Mouse (Mus musculus): Measurements from ENCODE around the gene Arntl. TPM values are rescaled to one million over a fixed set of nuclear protein-coding genes. Genes with fewer than 3 reads are reported as not detected.

Gene Arntl
- polyA plus RNA-seq, 1 experiment from 2014 or later: 13.4 TPM

DNA sequence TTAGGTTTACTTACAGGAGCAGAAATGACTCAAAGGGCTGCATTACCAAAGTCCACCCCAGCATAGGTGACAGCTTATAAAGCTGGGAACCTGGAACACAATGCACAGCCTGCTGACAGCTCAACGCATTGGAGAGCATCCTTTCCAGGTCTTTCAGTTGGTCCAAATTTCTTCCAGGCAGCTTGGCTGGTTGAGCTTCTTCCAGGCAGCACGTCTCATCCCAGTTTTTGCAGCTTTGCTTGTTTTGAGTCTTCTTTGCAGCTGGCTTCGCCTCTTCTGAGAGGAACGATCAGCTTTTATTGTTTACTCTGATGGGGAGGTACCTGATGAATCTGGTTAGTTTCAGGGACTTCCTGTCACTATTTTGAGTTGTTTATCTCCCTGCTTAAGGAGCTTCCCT lies 39.2 kb downstream of the Arntl start:
- no peak overlapping the region for H3K4me2 ChIP-seq (replicated peaks; ENCODE audit: low read depth, low read length)
- TF ChIP-seq EP300 (IDR thresholded peaks at IDR 0.05) (no peak), CTCF (IDR thresholded peaks at IDR 0.05) (no peak)
- H3K27ac ChIP-seq (ENCODE audit: low read length): no peak overlapping the region
- WGBS: 86% methylated on average over 4 of the region's 4 CpGs
- H3K9me3 ChIP-seq (ENCODE audit: low read length): no peaks in the 10 kb centered on the region
- H3K4me1 ChIP-seq (ENCODE audit: insufficient read depth, low read depth, low read length): peaks cover 29% of the 10 kb centered on the region; the same call in 1 of the 2 replicates
- no peak overlapping the region for H3K4me3 ChIP-seq (ENCODE audit: low read depth, low read length)
- no peaks in the 10 kb centered on the region for H3K27me3 ChIP-seq (replicated peaks; ENCODE audit: insufficient read depth, low read length)
- DNase-seq (ENCODE audit: low spot score) (no peak), ATAC-seq (no peak)
- H3K36me3 ChIP-seq (ENCODE audit: insufficient read depth, low read length): no peaks in the 10 kb centered on the region
- H3K9ac ChIP-seq (replicated peaks; ENCODE audit: low read depth): no peak overlapping the region

DNA sequence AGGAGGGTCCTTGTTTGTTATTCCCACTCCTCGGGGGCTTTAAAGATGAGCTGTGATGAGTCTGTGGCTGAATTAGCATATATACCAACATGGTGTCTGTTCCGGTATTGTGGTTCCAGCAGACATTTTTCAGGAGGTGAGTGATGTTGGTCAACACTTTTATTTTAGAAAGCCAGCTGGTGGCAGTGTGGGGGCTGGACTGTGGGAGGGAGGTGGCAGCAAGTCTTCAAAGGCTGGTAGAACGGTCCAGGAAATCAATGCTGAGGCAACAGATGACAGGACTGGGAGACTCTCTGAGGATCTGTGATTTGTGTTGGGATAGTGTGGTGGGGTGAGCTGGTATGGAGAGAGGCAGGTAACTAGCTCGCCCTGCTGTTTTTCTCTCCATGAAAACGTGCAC lies 39.9 kb downstream of the Arntl start:
- DNase-seq (ENCODE audit: low spot score) (no peak), ATAC-seq (no peak)
- Histone ChIP-seq H3K4me1 (ENCODE audit: insufficient read depth, low read depth, low read length) (peaks cover 30% of the 10 kb centered on the region), H3K4me2 (replicated peaks; ENCODE audit: low read depth, low read length) (no peak overlapping the region), H3K27ac (ENCODE audit: low read length) (no peak overlapping the region), H3K36me3 (ENCODE audit: insufficient read depth, low read length) (no peaks in the 10 kb centered on the region), H3K27me3 (replicated peaks; ENCODE audit: insufficient read depth, low read length) (no peaks in the 10 kb centered on the region), H3K4me3 (ENCODE audit: low read depth, low read length) (no peak overlapping the region), H3K9me3 (ENCODE audit: low read length) (no peaks in the 10 kb centered on the region), H3K9ac (replicated peaks; ENCODE audit: low read depth) (no peak overlapping the region)
- TF ChIP-seq CTCF (IDR thresholded peaks at IDR 0.05) (no peak), EP300 (IDR thresholded peaks at IDR 0.05) (no peak)
- WGBS: 76% methylated on average over 5 of the region's 5 CpGs

DNA sequence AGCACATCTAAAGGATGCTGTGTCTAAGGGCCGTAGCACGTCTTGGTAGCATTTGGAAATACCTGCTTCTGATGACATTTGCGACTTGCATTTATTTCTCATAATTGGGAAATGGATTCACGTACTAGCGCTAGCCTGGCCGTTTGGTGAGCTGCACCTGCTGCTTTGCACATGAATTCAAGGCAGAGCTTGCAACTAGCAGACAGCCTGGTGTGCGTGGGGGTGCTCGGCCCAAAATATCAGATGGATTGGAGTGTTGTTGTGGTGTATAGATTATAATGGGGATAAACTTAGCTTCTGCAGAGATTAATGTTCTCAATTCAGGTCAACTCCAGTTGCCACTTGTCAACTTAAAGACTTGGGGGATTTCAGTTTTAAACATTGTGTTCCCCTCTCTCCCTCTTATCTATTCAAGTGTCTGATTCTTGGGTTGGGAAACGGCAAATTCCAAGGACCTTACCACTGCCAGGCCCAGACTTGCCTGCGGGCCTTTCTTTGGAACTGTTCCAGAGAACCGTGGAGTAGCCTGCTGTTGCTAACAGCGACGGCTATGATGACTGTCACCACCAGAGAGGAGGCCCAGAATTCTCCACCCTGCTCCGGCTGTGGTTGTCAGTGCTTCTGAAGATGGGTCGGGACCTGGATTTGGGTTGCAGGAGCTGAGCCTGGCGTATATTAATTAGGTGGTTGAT lies 42.0 kb downstream of the Arntl start:
- ATAC-seq: peak; percentile 81
- Histone ChIP-seq H3K9me3 (ENCODE audit: low read length) (no peaks in the 10 kb centered on the region), H3K4me1 (ENCODE audit: insufficient read depth, low read depth, low read length) (peaks cover 27% of the 10 kb centered on the region), H3K4me2 (replicated peaks; ENCODE audit: low read depth, low read length) (no peak overlapping the region), H3K4me3 (ENCODE audit: low read depth, low read length) (no peak overlapping the region), H3K36me3 (ENCODE audit: insufficient read depth, low read length) (no peaks in the 10 kb centered on the region), H3K27ac (ENCODE audit: low read length) (peak overlapping the region; percentile 44; the same call in 1 of the 2 replicates), H3K27me3 (replicated peaks; ENCODE audit: insufficient read depth, low read length) (no peaks in the 10 kb centered on the region), H3K9ac (replicated peaks; ENCODE audit: low read depth) (no peak overlapping the region)
- peak; percentile 86 for DNase-seq (ENCODE audit: low spot score)
- WGBS: 36% methylated on average over 16 of the region's 16 CpGs
- no peak for TF ChIP-seq CTCF (IDR thresholded peaks at IDR 0.05)
- TF ChIP-seq EP300 (IDR thresholded peaks at IDR 0.05): peak; percentile 55

DNA sequence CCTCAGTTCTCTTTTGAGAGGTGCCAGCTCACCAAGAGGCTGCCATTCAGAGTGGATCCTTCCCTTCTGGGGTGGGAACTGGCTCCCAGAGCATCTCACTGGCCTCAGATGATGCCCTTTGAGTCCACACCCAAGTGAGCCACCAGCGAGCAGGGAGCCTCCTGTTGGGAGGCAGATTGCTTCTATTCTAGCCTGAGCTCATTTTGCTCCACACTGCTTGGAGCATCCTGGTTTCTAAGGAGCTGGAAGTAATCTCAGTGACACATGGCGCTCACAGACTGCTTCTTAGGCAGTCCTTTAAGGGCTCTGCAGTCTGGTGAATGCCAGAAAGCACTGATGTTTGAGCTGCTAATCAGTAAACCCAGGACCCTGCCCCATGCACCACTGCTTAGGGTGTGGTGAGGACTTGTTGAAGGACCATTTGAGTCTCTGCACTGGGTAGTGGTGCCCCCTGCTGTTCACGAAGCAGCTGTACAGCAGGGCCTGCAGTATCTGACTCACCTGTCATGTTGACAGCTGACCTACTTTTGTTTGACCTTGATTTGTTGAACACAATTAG lies 43.2 kb downstream of the Arntl start:
- WGBS: 43% methylated on average over 3 of the region's 3 CpGs
- H3K9ac ChIP-seq (replicated peaks; ENCODE audit: low read depth): no peak overlapping the region
- TF ChIP-seq CTCF (IDR thresholded peaks at IDR 0.05) (peak; percentile 84), EP300 (IDR thresholded peaks at IDR 0.05) (no peak)
- H3K4me3 ChIP-seq (ENCODE audit: low read depth, low read length): no peak overlapping the region
- H3K27me3 ChIP-seq (replicated peaks; ENCODE audit: insufficient read depth, low read length): no peaks in the 10 kb centered on the region
- DNase-seq (ENCODE audit: low spot score) (peak; percentile 73), ATAC-seq (peak; percentile 68)
- peaks cover 34% of the 10 kb centered on the region for H3K4me1 ChIP-seq (ENCODE audit: insufficient read depth, low read depth, low read length)
- no peaks in the 10 kb centered on the region for H3K36me3 ChIP-seq (ENCODE audit: insufficient read depth, low read length)
- peak overlapping the region; percentile 44 for H3K27ac ChIP-seq (ENCODE audit: low read length)
- H3K4me2 ChIP-seq (replicated peaks; ENCODE audit: low read depth, low read length): no peak overlapping the region
- H3K9me3 ChIP-seq (ENCODE audit: low read length): no peaks in the 10 kb centered on the region

DNA sequence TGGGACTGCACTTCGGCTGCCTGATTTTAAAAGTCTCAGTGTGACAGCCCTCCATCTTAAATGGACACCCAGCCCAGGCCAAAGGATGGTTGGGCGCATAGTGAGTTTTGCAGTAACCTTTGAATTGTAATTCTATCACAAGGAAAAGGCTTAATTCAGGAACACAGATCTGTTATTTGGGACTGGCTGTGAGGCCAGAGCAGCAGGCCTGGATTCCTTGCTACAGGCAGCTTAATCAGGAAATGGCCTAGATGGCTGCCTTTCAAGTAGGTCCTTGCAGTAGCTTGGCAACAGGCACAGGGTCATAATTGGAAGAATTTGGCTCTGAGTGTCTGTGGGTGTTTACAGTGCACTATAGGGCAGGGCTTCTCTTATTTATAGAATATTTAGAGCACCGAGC lies 43.7 kb downstream of the Arntl start:
- ATAC-seq: peak; percentile 83
- DNase-seq (ENCODE audit: low spot score): peak; percentile 90
- no peak for TF ChIP-seq CTCF (IDR thresholded peaks at IDR 0.05)
- TF ChIP-seq EP300 (IDR thresholded peaks at IDR 0.05): no peak
- Histone ChIP-seq H3K4me2 (replicated peaks; ENCODE audit: low read depth, low read length) (no peak overlapping the region), H3K36me3 (ENCODE audit: insufficient read depth, low read length) (no peaks in the 10 kb centered on the region), H3K27ac (ENCODE audit: low read length) (peak overlapping the region; percentile 28), H3K4me3 (ENCODE audit: low read depth, low read length) (no peak overlapping the region), H3K9ac (replicated peaks; ENCODE audit: low read depth) (no peak overlapping the region), H3K9me3 (ENCODE audit: low read length) (no peaks in the 10 kb centered on the region), H3K27me3 (replicated peaks; ENCODE audit: insufficient read depth, low read length) (no peaks in the 10 kb centered on the region), H3K4me1 (ENCODE audit: insufficient read depth, low read depth, low read length) (peaks cover 37% of the 10 kb centered on the region)
- WGBS: 45% methylated on average over 3 of the region's 3 CpGs

DNA sequence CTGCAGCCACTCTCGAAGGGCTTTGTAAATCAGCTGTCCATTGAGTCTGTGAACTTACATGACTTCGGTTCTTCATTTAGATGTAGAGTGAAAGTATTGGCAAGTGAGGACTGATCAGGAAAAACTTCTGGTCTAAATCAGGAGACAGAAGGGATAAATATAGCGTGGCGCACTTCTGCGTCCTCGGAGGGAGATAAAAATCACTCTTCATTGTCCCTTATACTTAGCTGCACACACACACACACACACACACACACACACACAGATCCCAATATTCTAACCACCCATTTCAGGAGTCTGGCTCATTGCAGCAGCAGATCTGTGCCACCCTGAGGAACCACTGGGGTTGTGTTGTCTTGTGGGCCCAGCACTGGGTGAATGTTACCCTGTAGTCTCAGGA lies 44.3 kb downstream of the Arntl start:
- no peak overlapping the region for H3K4me2 ChIP-seq (replicated peaks; ENCODE audit: low read depth, low read length)
- no peak for DNase-seq (ENCODE audit: low spot score)
- peak overlapping the region; percentile 28; the same call in 1 of the 2 replicates for H3K27ac ChIP-seq (ENCODE audit: low read length)
- no peak overlapping the region for H3K4me3 ChIP-seq (ENCODE audit: low read depth, low read length)
- H3K27me3 ChIP-seq (replicated peaks; ENCODE audit: insufficient read depth, low read length): no peaks in the 10 kb centered on the region
- TF ChIP-seq EP300 (IDR thresholded peaks at IDR 0.05) (no peak), CTCF (IDR thresholded peaks at IDR 0.05) (no peak)
- H3K9ac ChIP-seq (replicated peaks; ENCODE audit: low read depth): no peak overlapping the region
- no peak for ATAC-seq
- H3K9me3 ChIP-seq (ENCODE audit: low read length): no peaks in the 10 kb centered on the region
- WGBS: 50% methylated on average over 6 of the region's 6 CpGs
- H3K36me3 ChIP-seq (ENCODE audit: insufficient read depth, low read length): no peaks in the 10 kb centered on the region
- peaks cover 37% of the 10 kb centered on the region for H3K4me1 ChIP-seq (ENCODE audit: insufficient read depth, low read depth, low read length)
